Mouse (Mus musculus) adipocyte (in vitro differentiated cells): ENCODE results near the gene Tbx21.

Experiments
- DNase-seq: peaks from one replicate; pipeline ENCODE4 v3.0.0-alpha.2; 2016; ENCODE audit warnings: low spot score

Gene Tbx21

GRCm38 (mm10) chr11:97114671-97115601 lies at the start of gene Tbx21:
TSS of gene Tbx21 (minus strand) at chr11:97115331.
- DNase-seq = no peak

- DNase-seq = no peak
Measured at GRCm38 (mm10) chr11:97160341-97160740, 45.2 kb upstream of the Tbx21 start.

- DNase-seq = no peak
Measured at GRCm38 (mm10) chr11:97156999-97157398, 41.9 kb upstream of the Tbx21 start.

- no peak for DNase-seq
Measured at GRCm38 (mm10) chr11:97152662-97153287, 37.6 kb upstream of the Tbx21 start.

- peak; percentile 78 for DNase-seq
Measured at GRCm38 (mm10) chr11:97152023-97152426, 36.9 kb upstream of the Tbx21 start.

- DNase-seq = no peak
Measured at GRCm38 (mm10) chr11:97151343-97151801, 36.2 kb upstream of the Tbx21 start, which contains the start of gene Tbkbp1. TSS of gene Tbkbp1 (minus strand) at chr11:97151495.

- DNase-seq = no peak
Measured at GRCm38 (mm10) chr11:97150411-97151330, 35.5 kb upstream of the Tbx21 start.

GRCm38 (mm10) chr11:97149995-97150410 lies 34.9 kb upstream of the Tbx21 start:
- no peak for DNase-seq

GRCm38 (mm10) chr11:97149026-97149425 lies 33.9 kb upstream of the Tbx21 start:
- no peak for DNase-seq

- no peak for DNase-seq
Measured at GRCm38 (mm10) chr11:97148591-97148990, 33.5 kb upstream of the Tbx21 start.

GRCm38 (mm10) chr11:97147333-97147732 lies 32.2 kb upstream of the Tbx21 start:
- no peak for DNase-seq

- DNase-seq = peak; percentile 47
Measured at GRCm38 (mm10) chr11:97146724-97147123, 31.6 kb upstream of the Tbx21 start.

- DNase-seq = no peak
Measured at GRCm38 (mm10) chr11:97145951-97146350, 30.8 kb upstream of the Tbx21 start.

- DNase-seq = no peak
Measured at GRCm38 (mm10) chr11:97145320-97145719, 30.2 kb upstream of the Tbx21 start.

GRCm38 (mm10) chr11:97143196-97143900 lies 28.2 kb upstream of the Tbx21 start:
- DNase-seq = no peak

GRCm38 (mm10) chr11:97142159-97142608 lies 27.1 kb upstream of the Tbx21 start:
- peak; percentile 45 for DNase-seq

- DNase-seq = peak; percentile 40
Measured at GRCm38 (mm10) chr11:97140811-97141210, 25.7 kb upstream of the Tbx21 start.

- no peak for DNase-seq
Measured at GRCm38 (mm10) chr11:97139256-97139655, 24.1 kb upstream of the Tbx21 start.

- DNase-seq = no peak
Measured at GRCm38 (mm10) chr11:97138554-97139226, 23.6 kb upstream of the Tbx21 start.

- DNase-seq = no peak
Measured at GRCm38 (mm10) chr11:97133270-97133669, 18.1 kb upstream of the Tbx21 start.

GRCm38 (mm10) chr11:97132185-97132584 lies 17.1 kb upstream of the Tbx21 start:
- no peak for DNase-seq
